Mouse (Mus musculus) heart, embryonic 14.5 days (tissue): ENCODE measurements around the gene Hist1h2ac. TPM values are rescaled to one million over a fixed set of nuclear protein-coding genes. Genes with fewer than 3 reads are reported as not detected.
"Not testable (repeated sequence)": the region's sequence is repeated elsewhere in the genome, so short reads cannot be mapped to it uniquely, and the experiment has no call there.

Experiments used
- ATAC-seq: fragments of 200-750 bp; cut with Nextera tagmentation; 2 replicates; pipeline ENCODE4 v1.8.0; 2017; ENCODE audit warnings: low read depth, moderate TSS enrichment; ENCODE audit not compliant: insufficient number of reproducible peaks, insufficient read depth, low FRiP score
- H3K27ac ChIP-seq, 2 experiments: fragments of 200-500 bp in 1 of 2; fragments of 300-500 bp in 1 of 2; sonication (generic) in 1 of 2; replicated peaks in 1 of 2; 2 replicates each; pipeline ENCODE4 v1.5.1; 2012 to 2014; ENCODE audit warnings: low read depth in 2 of 2, low read length in 2 of 2, control low read depth in 1 of 2, mild to moderate bottlenecking in 1 of 2, mixed read lengths in 1 of 2; ENCODE audit not compliant: control insufficient read depth in 1 of 2, insufficient read depth in 1 of 2
- H3K27me3 ChIP-seq: fragments of 300-500 bp; sonication (generic); 2 replicates; pipeline ENCODE4 v1.6.1; 2014; ENCODE audit warnings: mild to moderate bottlenecking, low read length, control low read depth; ENCODE audit not compliant: control insufficient read depth, insufficient read depth
- H3K36me3 ChIP-seq: fragments of 300-500 bp; sonication (generic); 2 replicates; pipeline ENCODE4 v1.6.1; 2014; ENCODE audit warnings: mild to moderate bottlenecking, control low read depth, low read length, mixed read lengths; ENCODE audit not compliant: control insufficient read depth, insufficient read depth
- H3K4me1 ChIP-seq, 2 experiments: fragments of 200-500 bp in 1 of 2; fragments of 300-500 bp in 1 of 2; sonication (generic) in 1 of 2; 2 replicates each; pipeline ENCODE4 v1.6.1; 2012 to 2014; ENCODE audit warnings: low read length in 2 of 2, control low read depth in 1 of 2, mixed read lengths in 1 of 2; ENCODE audit not compliant: control insufficient read depth in 2 of 2, insufficient read depth in 2 of 2
- H3K4me2 ChIP-seq: fragments of 300-500 bp; sonication (generic); 2 replicates; pipeline ENCODE4 v1.6.1; 2014; ENCODE audit warnings: mild to moderate bottlenecking, low read length
- H3K4me3 ChIP-seq, 2 experiments: fragments of 200-500 bp in 1 of 2; fragments of 300-500 bp in 1 of 2; sonication (generic) in 1 of 2; 2 replicates each; pipeline ENCODE4 v1.5.1; 2012 to 2014; ENCODE audit warnings: low read length in 2 of 2, mild to moderate bottlenecking in 2 of 2, control low read depth in 1 of 2, low read depth in 1 of 2, moderate library complexity in 1 of 2; ENCODE audit not compliant: control insufficient read depth in 1 of 2, insufficient read depth in 1 of 2
- H3K9ac ChIP-seq: fragments of 300-500 bp; sonication (generic); 2 replicates; pipeline ENCODE4 v1.6.1; 2014; ENCODE audit warnings: mild to moderate bottlenecking, low read length
- H3K9me3 ChIP-seq: fragments of 300-500 bp; sonication (generic); 2 replicates; pipeline ENCODE4 v1.6.1; 2016; ENCODE audit warnings: low read length, control low read depth; ENCODE audit not compliant: control insufficient read depth
- WGBS: fragments of 180-500 bp; shearing (Covaris S2); extraction: QIAGEN DNeasy Blood & Tissue Kit; methylation state at CpG from one replicate; pipeline ENCODE4 v1.1.7; 2014; 5-methylcytosine and 5-hydroxymethylcytosine counted together
- microRNA-seq: library from miRNA; unstranded; fragments of <30 nt; microRNA quantifications from one replicate; pipeline ENCODE4, GENCODE M21; 2016
- polyA plus RNA-seq: library from polyadenylated mRNA; unstranded; fragments of >200 nt; fragmentation: Nextera tagmentation; extraction: Ambion mirVana; gene quantifications from 2 replicates; pipeline ENCODE4 v1.2.1, GENCODE M21; 2014

Hist1h2ac gene
- polyA plus RNA-seq, 1 experiment from 2014 or later = 0.65 TPM

DNA sequence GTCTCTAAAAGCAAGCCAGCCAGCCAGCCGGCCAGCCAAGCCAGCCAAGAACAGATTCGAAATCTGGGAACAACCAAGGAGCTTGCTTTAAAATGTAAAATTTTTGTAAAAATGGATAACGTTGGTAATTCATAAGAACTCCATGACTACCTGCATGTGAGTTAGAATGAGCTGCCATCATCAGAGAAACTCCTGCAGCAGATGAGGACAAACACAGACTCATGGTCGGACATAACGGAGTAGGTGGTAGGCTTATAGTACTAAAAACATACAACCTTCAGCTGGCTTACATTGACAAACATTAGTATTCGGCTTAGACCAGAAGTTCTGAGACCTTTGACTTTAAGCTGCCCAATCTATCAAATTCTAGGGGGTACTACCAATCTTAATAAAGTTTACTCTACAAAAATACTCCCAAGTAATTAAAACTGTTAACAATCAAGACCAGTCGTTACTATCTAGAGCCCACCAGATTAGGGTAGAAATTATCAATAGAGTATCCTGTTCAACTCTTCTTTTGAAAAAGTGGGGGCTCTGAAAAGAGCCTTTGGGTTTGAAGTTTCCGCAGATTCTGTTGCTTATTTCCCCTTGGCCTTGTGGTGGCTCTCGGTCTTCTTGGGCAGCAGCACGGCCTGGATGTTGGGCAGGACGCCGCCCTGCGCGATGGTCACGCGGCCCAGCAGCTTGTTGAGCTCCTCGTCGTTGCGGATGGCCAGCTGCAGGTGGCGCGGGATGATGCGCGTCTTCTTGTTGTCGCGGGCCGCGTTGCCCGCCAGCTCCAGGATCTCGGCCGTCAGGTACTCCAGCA, 597 bp downstream of the Hist1h2ac start:
- Histone ChIP-seq H3K4me3 (peak overlapping the region; percentile 47 to 55), H3K4me2 (peak overlapping the region; percentile 80), H3K27ac (peak overlapping the region; percentile 96 to 97), H3K9ac (peak overlapping the region; percentile 67)
- not testable (repeated sequence) for H3K9me3 ChIP-seq, H3K36me3 ChIP-seq, H3K27me3 ChIP-seq, H3K4me1 ChIP-seq
- peak; percentile 33 for ATAC-seq
- WGBS = 14% methylated on average over 14 of the region's 30 CpGs

GRCm38 (mm10) chr13:23682623-23682946, 1.2 kb downstream of the Hist1h2ac start:
- Histone ChIP-seq H3K9ac (peak overlapping the region; percentile 67), H3K4me1 (peaks cover 4 to 5% of the 10 kb centered on the region in 2 experiments; a peak in 3 of 4 replicates), H3K4me3 (peak overlapping the region in 1 of 2 experiments; percentile 47; a peak in 1 of 4 replicates), H3K27me3 (no peaks in the 10 kb centered on the region), H3K27ac (peak overlapping the region; percentile 52 to 97), H3K4me2 (peak overlapping the region; percentile 80), H3K9me3 (no peaks in the 10 kb centered on the region), H3K36me3 (no peaks in the 10 kb centered on the region)
- no peak for ATAC-seq
- WGBS = 60% methylated on average over 1 of the region's 1 CpGs

DNA sequence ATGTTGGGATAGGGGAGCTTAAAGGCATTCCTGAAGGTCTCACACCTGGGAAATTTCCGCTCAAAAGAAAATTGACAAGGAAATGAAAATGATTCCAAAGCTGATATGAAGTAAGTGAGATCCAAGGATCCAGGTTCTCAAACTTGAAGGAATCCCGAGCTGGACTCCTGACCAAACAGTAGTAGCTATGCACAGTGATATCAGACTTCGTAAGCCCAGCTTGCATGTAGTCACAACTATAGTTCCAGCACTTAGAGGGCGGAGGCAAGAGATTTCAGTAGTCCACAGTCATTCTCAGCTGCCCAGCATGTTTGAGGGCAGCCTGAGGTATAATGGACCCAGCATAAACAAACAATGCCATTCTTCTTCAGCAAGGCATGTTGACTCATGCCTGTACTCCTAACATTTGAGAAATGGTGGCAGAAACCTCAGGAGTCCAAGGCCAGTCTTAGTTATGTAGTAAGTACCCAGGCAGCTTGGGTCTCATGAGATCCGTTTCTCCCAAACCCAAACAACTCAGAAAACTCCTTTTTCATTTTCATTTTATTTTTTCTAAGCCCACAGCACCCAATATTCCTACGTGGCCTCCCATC, 1.7 kb downstream of the Hist1h2ac start:
- H3K27ac ChIP-seq = no peak overlapping the region
- H3K36me3 ChIP-seq = no peaks in the 10 kb centered on the region
- H3K4me2 ChIP-seq = no peak overlapping the region
- 85% methylated on average over 6 of the region's 6 CpGs for WGBS
- H3K9me3 ChIP-seq = no peaks in the 10 kb centered on the region
- H3K27me3 ChIP-seq = no peaks in the 10 kb centered on the region
- H3K9ac ChIP-seq = no peak overlapping the region
- no peak for ATAC-seq
- peaks cover 4 to 5% of the 10 kb centered on the region in 2 experiments; a peak in 3 of 4 replicates for H3K4me1 ChIP-seq
- H3K4me3 ChIP-seq = no peak overlapping the region

GRCm38 (mm10) chr13:23662536-23662935, 21.2 kb downstream of the Hist1h2ac start:
- Histone ChIP-seq H3K36me3 (no peaks in the 10 kb centered on the region), H3K27ac (no peak overlapping the region), H3K4me2 (no peak overlapping the region), H3K9ac (no peak overlapping the region), H3K27me3 (no peaks in the 10 kb centered on the region), H3K9me3 (no peaks in the 10 kb centered on the region), H3K4me3 (no peak overlapping the region), H3K4me1 (no peaks in the 10 kb centered on the region; a peak in 1 of 4 replicates)
- no peak for ATAC-seq
- 38% methylated on average over 3 of the region's 3 CpGs for WGBS

DNA sequence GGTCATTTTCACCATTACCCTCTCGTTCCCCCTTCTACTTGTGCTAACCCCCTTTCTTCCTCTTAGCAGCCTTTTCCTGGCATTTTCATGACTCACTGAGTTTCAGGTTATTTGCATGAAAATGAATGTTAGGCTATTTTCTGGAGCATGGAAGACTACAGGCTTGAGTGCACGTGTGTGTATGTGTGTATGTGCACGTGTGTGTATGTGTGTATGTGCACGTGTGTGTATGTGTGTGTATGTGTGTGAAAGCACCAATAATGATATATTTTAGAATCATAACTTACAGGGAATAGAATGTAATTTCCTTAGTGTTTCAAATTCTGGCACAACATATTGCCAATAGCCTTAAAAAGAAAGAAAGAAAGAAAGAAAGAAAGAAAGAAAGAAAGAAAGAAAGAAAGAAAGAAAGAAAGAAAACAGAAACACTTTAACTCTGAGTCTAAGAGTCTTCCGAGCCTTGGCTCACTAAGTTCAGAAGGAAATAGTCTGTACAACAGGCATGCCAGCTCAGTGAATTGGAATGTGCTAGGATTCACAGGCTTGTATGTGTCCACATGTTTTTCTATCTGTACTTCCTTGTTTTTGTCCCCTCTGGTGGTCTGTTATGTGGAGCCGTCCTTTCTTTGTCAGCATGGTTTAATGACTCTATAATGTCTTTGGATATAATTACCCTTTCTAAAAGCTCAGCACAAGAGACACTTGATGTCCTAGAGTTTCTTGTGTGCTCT, 23.9 kb downstream of the Hist1h2ac start:
- Histone ChIP-seq H3K4me3 (no peak overlapping the region), H3K4me1 (no peaks in the 10 kb centered on the region; a peak in 1 of 4 replicates), H3K27me3 (no peaks in the 10 kb centered on the region), H3K27ac (no peak overlapping the region), H3K36me3 (no peaks in the 10 kb centered on the region), H3K4me2 (no peak overlapping the region), H3K9me3 (no peaks in the 10 kb centered on the region), H3K9ac (no peak overlapping the region)
- no peak for ATAC-seq
- 54% methylated on average over 6 of the region's 6 CpGs for WGBS

Small RNA genes lying within 50 kb of the gene (microRNA-seq; reads per million reads assigned to microRNA genes)
- not detected for gene Gm44350

Other genes starting within 250 kb of the Hist1h2ac start
- gene Btn1a1, start 218.0 kb downstream of the Hist1h2ac start, polyA plus RNA-seq = 1.7 and 1.9 TPM in 2 replicates
- gene Btn2a2, start 195.1 kb downstream of the Hist1h2ac start, polyA plus RNA-seq = 0.40 and 0.43 TPM in 2 replicates
- 7.5 and 8.5 TPM in 2 replicates for gene Hist1h4h, start 152.9 kb downstream of the Hist1h2ac start, polyA plus RNA-seq
- 3.8 and 5.4 TPM in 2 replicates for gene Hist1h2af, start 150.0 kb downstream of the Hist1h2ac start, polyA plus RNA-seq
- 3.0 and 4.3 TPM in 2 replicates for gene Hist1h3g, start 148.5 kb downstream of the Hist1h2ac start, polyA plus RNA-seq
- gene Hist1h2bh, start 140.6 kb downstream of the Hist1h2ac start, polyA plus RNA-seq = 0.65 and 0.66 TPM in 2 replicates
- 0.65 and 0.72 TPM in 2 replicates for gene Hist1h3f, start 139.9 kb downstream of the Hist1h2ac start, polyA plus RNA-seq
- gene Hist1h4f, start 132.3 kb downstream of the Hist1h2ac start, polyA plus RNA-seq = not detected in 2 replicates
- 0.24 and 0.41 TPM in 2 replicates for gene Hist1h1d, start 130.7 kb downstream of the Hist1h2ac start, polyA plus RNA-seq
- gene Hist1h3e, start 121.6 kb downstream of the Hist1h2ac start, polyA plus RNA-seq = 2.0 TPM in 2 replicates
- gene Hist1h2ae, start 112.7 kb downstream of the Hist1h2ac start, polyA plus RNA-seq = 34.9 and 49.1 TPM in 2 replicates
- 3.7 and 6.2 TPM in 2 replicates for gene Hist1h2bg, start 112.6 kb downstream of the Hist1h2ac start, polyA plus RNA-seq
- gene Hist1h2bf, start 109.8 kb downstream of the Hist1h2ac start, polyA plus RNA-seq = 0.61 and 3.7 TPM in 2 replicates
- gene Hist1h2ad, start 109.6 kb downstream of the Hist1h2ac start, polyA plus RNA-seq = 0.44 and 0.53 TPM in 2 replicates
- 2.2 and 3.7 TPM in 2 replicates for gene Hist1h3d, start 108.2 kb downstream of the Hist1h2ac start, polyA plus RNA-seq
- gene Hist1h4d, start 102.3 kb downstream of the Hist1h2ac start, polyA plus RNA-seq = 38.6 and 49.0 TPM in 2 replicates
- 1.3 and 1.8 TPM in 2 replicates for gene Hist1h2be, start 62.8 kb downstream of the Hist1h2ac start, polyA plus RNA-seq
- 8.7 and 10.0 TPM in 2 replicates for gene Hist1h1e, start 61.4 kb downstream of the Hist1h2ac start, polyA plus RNA-seq
- gene Hist1h2bc, start 251 bp upstream of the Hist1h2ac start, polyA plus RNA-seq = 51.9 and 57.5 TPM in 2 replicates
- 0.30 TPM in 1 of 2 replicates, not detected in the other for gene Hist1h1t, start 11.9 kb upstream of the Hist1h2ac start, polyA plus RNA-seq
- gene Hist1h4c, start 14.5 kb upstream of the Hist1h2ac start, polyA plus RNA-seq = 2.2 and 3.2 TPM in 2 replicates
- 13.0 and 15.1 TPM in 2 replicates for gene Hfe, start 26.9 kb upstream of the Hist1h2ac start, polyA plus RNA-seq
- gene Hist1h1c, start 54.9 kb upstream of the Hist1h2ac start, polyA plus RNA-seq = 36.9 and 43.9 TPM in 2 replicates
- gene Hist1h3c, start 61.7 kb upstream of the Hist1h2ac start, polyA plus RNA-seq = 2.5 and 2.7 TPM in 2 replicates
- gene Hist1h2bb, start 62.8 kb upstream of the Hist1h2ac start, polyA plus RNA-seq = 1.7 and 2.3 TPM in 2 replicates
- gene Hist1h2ab, start 67.2 kb upstream of the Hist1h2ac start, polyA plus RNA-seq = 14.5 and 14.6 TPM in 2 replicates
- gene Hist1h3b, start 68.3 kb upstream of the Hist1h2ac start, polyA plus RNA-seq = 4.6 and 6.7 TPM in 2 replicates
- gene Hist1h4b, start 73.1 kb upstream of the Hist1h2ac start, polyA plus RNA-seq = 0.63 TPM in 1 of 2 replicates, not detected in the other
- 1.1 TPM in 1 of 2 replicates, not detected in the other for gene Hist1h4a, start 77.3 kb upstream of the Hist1h2ac start, polyA plus RNA-seq
- 2.6 and 3.0 TPM in 2 replicates for gene Hist1h3a, start 78.4 kb upstream of the Hist1h2ac start, polyA plus RNA-seq
- gene Hist1h1a, start 79.7 kb upstream of the Hist1h2ac start, polyA plus RNA-seq = 1.6 and 2.7 TPM in 2 replicates
- gene Trim38, start 86.0 kb upstream of the Hist1h2ac start, polyA plus RNA-seq = not detected in 2 replicates
- gene Slc17a2, start 123.0 kb upstream of the Hist1h2ac start, polyA plus RNA-seq = not detected in 2 replicates
- gene Slc17a3, start 155.5 kb upstream of the Hist1h2ac start, polyA plus RNA-seq = not detected in 2 replicates
- not detected in 2 replicates for gene Slc17a1, start 183.8 kb upstream of the Hist1h2ac start, polyA plus RNA-seq
- gene Slc17a4, start 231.1 kb upstream of the Hist1h2ac start, polyA plus RNA-seq = not detected in 2 replicates